Mouse (Mus musculus) kidney, adult 2 months (tissue): Measurements from ENCODE around the gene Ftl1. TPM values are rescaled to one million over a fixed set of nuclear protein-coding genes. Genes with fewer than 3 reads are reported as not detected.

Experiments
- DNase-seq: peaks from one replicate; pipeline ENCODE4 v3.0.0; 2021
- H3K27ac ChIP-seq: fragments of 200-500 bp; 2 replicates; pipeline ENCODE4 v1.5.1; 2012; ENCODE audit warnings: low read depth, low read length, control low read depth, inconsistent platforms; ENCODE audit not compliant: insufficient read depth
- H3K27me3 ChIP-seq: fragments of 200-500 bp; replicated peaks from 2 replicates; pipeline ENCODE4 v1.6.1; 2012; ENCODE audit warnings: mild to moderate bottlenecking, moderate library complexity, low read length, inconsistent platforms; ENCODE audit not compliant: control insufficient read depth, insufficient read depth
- H3K36me3 ChIP-seq: fragments of 200-500 bp; 2 replicates; pipeline ENCODE4 v1.6.1; 2012; ENCODE audit warnings: mild to moderate bottlenecking, moderate library complexity, low read length, inconsistent platforms; ENCODE audit not compliant: control insufficient read depth, insufficient read depth
- H3K4me1 ChIP-seq: fragments of 200-500 bp; 2 replicates; pipeline ENCODE4 v1.6.1; 2011; ENCODE audit warnings: low read length; ENCODE audit not compliant: control insufficient read depth, insufficient read depth
- H3K4me3 ChIP-seq: fragments of 200-500 bp; 2 replicates; pipeline ENCODE4 v1.5.1; 2011; ENCODE audit warnings: mild to moderate bottlenecking, low read depth, low read length, control low read depth; ENCODE audit not compliant: insufficient read depth
- CTCF ChIP-seq: fragments of 200-500 bp; conservative IDR thresholded peaks from 2 replicates; pipeline ENCODE4 v1.5.1; 2011; ENCODE audit warnings: low read depth, mild to moderate bottlenecking, control low read depth, low read length, moderate library complexity, mixed read lengths; ENCODE audit not compliant: insufficient read depth, insufficient read length
- POLR2A ChIP-seq: fragments of 200-500 bp; IDR thresholded peaks from one replicate; pipeline ENCODE4 v1.6.1; 2011; ENCODE audit warnings: low read depth, low read length, control low read depth
- WGBS: fragments of 180-500 bp; shearing (Covaris S2); methylation state at CpG from one replicate; pipeline ENCODE4 v1.1.7; 2018; 5-methylcytosine and 5-hydroxymethylcytosine counted together
- polyA plus RNA-seq: library from polyadenylated mRNA; depleted of rRNA; stranded (reverse); fragments of >200 nt; gene quantifications from 2 replicates; pipeline ENCODE4 v1.2.3, GENCODE M21; 2012

Ftl1 gene
- polyA plus RNA-seq, 1 experiment = 8,155 TPM

- H3K36me3 ChIP-seq = no peaks in the 10 kb centered on the region
- no peak for TF ChIP-seq POLR2A
- TF ChIP-seq CTCF = no peak
- DNase-seq = no peak
- H3K27ac ChIP-seq = no peak overlapping the region
- no peak overlapping the region for H3K4me3 ChIP-seq
- WGBS = 82% methylated on average over 5 of the region's 5 CpGs
- peaks cover 12% of the 10 kb centered on the region for H3K4me1 ChIP-seq
- no peaks in the 10 kb centered on the region for H3K27me3 ChIP-seq
Measured at GRCm38 (mm10) chr7:45436444-45436843, 23.2 kb downstream of the Ftl1 start.

- no peaks in the 10 kb centered on the region for H3K27me3 ChIP-seq
- peaks cover 12% of the 10 kb centered on the region for H3K4me1 ChIP-seq
- no peaks in the 10 kb centered on the region for H3K36me3 ChIP-seq
- peak overlapping the region; percentile 85 for H3K27ac ChIP-seq
- TF ChIP-seq POLR2A (no peak), CTCF (no peak)
- DNase-seq = no peak
- H3K4me3 ChIP-seq = peak overlapping the region; percentile 87
- WGBS = under 1% methylated on average over 16 of the region's 16 CpGs
Measured at GRCm38 (mm10) chr7:45435038-45435437, 24.6 kb downstream of the Ftl1 start.

GRCm38 (mm10) chr7:45434203-45435015 is 25.3 kb downstream of the Ftl1 start, which contains the start of gene Gys1:
Gene Gys1, plus strand, starts transcription at chr7:45434844.
- peak; percentile 100 for DNase-seq
- under 1% methylated on average over 45 of the region's 45 CpGs for WGBS
- peak within 1 kb of the TSS; percentile 85 for H3K27ac ChIP-seq
- peak; percentile 81 for TF ChIP-seq CTCF
- TF ChIP-seq POLR2A = peak; percentile 46
- peak within 1 kb of the TSS; percentile 87 for H3K4me3 ChIP-seq
- H3K4me1 ChIP-seq = peaks cover 12% of the 10 kb centered on the region
- H3K27me3 ChIP-seq = no peaks in the 10 kb centered on the region
- no peaks in the 10 kb centered on the region for H3K36me3 ChIP-seq

- Histone ChIP-seq H3K36me3 (no peaks in the 10 kb centered on the region), H3K4me1 (peaks cover 12% of the 10 kb centered on the region), H3K27me3 (no peaks in the 10 kb centered on the region), H3K4me3 (peak overlapping the region; percentile 72), H3K27ac (no peak overlapping the region)
- TF ChIP-seq CTCF = no peak
- no peak for TF ChIP-seq POLR2A
- under 1% methylated on average over 7 of the region's 7 CpGs for WGBS
- DNase-seq = no peak
Measured at GRCm38 (mm10) chr7:45433835-45434202, 25.9 kb downstream of the Ftl1 start.

GRCm38 (mm10) chr7:45426556-45426955 is 33.1 kb downstream of the Ftl1 start:
- H3K36me3 ChIP-seq = no peaks in the 10 kb centered on the region
- no peaks in the 10 kb centered on the region for H3K27me3 ChIP-seq
- no peaks in the 10 kb centered on the region for H3K4me1 ChIP-seq
- no peak overlapping the region for H3K4me3 ChIP-seq
- no peak for DNase-seq
- WGBS = 82% methylated on average over 8 of the region's 8 CpGs
- no peak for TF ChIP-seq CTCF
- TF ChIP-seq POLR2A = no peak
- H3K27ac ChIP-seq = no peak overlapping the region

GRCm38 (mm10) chr7:45421194-45421593 is 38.5 kb downstream of the Ftl1 start:
- WGBS = 94% methylated on average over 14 of the region's 14 CpGs
- H3K4me1 ChIP-seq = no peaks in the 10 kb centered on the region
- no peaks in the 10 kb centered on the region for H3K27me3 ChIP-seq
- TF ChIP-seq POLR2A (no peak), CTCF (no peak)
- no peaks in the 10 kb centered on the region; the same call in 1 of the 2 replicates for H3K36me3 ChIP-seq
- no peak for DNase-seq
- no peak overlapping the region for H3K27ac ChIP-seq
- H3K4me3 ChIP-seq = no peak overlapping the region

- Histone ChIP-seq H3K4me1 (no peaks in the 10 kb centered on the region), H3K36me3 (no peaks in the 10 kb centered on the region; the same call in 1 of the 2 replicates), H3K27me3 (no peaks in the 10 kb centered on the region), H3K27ac (no peak within 1 kb of the TSS), H3K4me3 (no peak within 1 kb of the TSS)
- WGBS = 69% methylated on average over 6 of the region's 6 CpGs
- no peak for DNase-seq
- TF ChIP-seq POLR2A (no peak), CTCF (no peak)
Measured at GRCm38 (mm10) chr7:45420615-45420919, 39.1 kb downstream of the Ftl1 start, which contains the start of gene Lhb. Gene Lhb, plus strand, starts transcription at chr7:45420820.
